Mouse (Mus musculus) forebrain, postnatal 0 days (tissue): Measurements from ENCODE around the gene Chd5. TPM values are rescaled to one million over a fixed set of nuclear protein-coding genes. Genes with fewer than 3 reads are reported as not detected.

Source experiments
- ATAC-seq: fragments of 200-750 bp; cut with Nextera tagmentation; 2 replicates; pipeline ENCODE4 v1.8.0; 2017; ENCODE audit warnings: mild to moderate bottlenecking, moderate library complexity
- DNase-seq: peaks from one replicate; pipeline ENCODE4 v3.0.0-alpha.2; 2015
- H3K27ac ChIP-seq: fragments of 300-500 bp; sonication (generic); 2 replicates; pipeline ENCODE4 v1.5.1; 2014; ENCODE audit warnings: low read depth, mild to moderate bottlenecking, antibody characterized with exemption, low read length, moderate library complexity, mixed read lengths
- H3K27me3 ChIP-seq: fragments of 300-500 bp; sonication (generic); 2 replicates; pipeline ENCODE4 v1.6.1; 2014; ENCODE audit warnings: mild to moderate bottlenecking, low read length, mixed read lengths; ENCODE audit not compliant: insufficient read depth
- H3K36me3 ChIP-seq: fragments of 300-500 bp; sonication (generic); 2 replicates; pipeline ENCODE4 v1.6.1; 2014; ENCODE audit warnings: mild to moderate bottlenecking, moderate library complexity; ENCODE audit not compliant: insufficient read depth
- H3K4me1 ChIP-seq: fragments of 300-500 bp; sonication (generic); 2 replicates; pipeline ENCODE4 v1.6.1; 2014; ENCODE audit warnings: antibody characterized with exemption; ENCODE audit not compliant: insufficient read depth
- H3K4me2 ChIP-seq: fragments of 300-500 bp; sonication (generic); 2 replicates; pipeline ENCODE4 v1.6.1; 2014; ENCODE audit warnings: low read depth, mild to moderate bottlenecking, moderate library complexity
- H3K4me3 ChIP-seq: fragments of 300-500 bp; sonication (generic); 2 replicates; pipeline ENCODE4 v1.5.1; 2014; ENCODE audit warnings: low read depth, low read length, mixed read lengths
- H3K9ac ChIP-seq: fragments of 300-500 bp; sonication (generic); 2 replicates; pipeline ENCODE4 v1.6.1; 2014; ENCODE audit warnings: mild to moderate bottlenecking
- H3K9me3 ChIP-seq: fragments of 300-500 bp; sonication (generic); 2 replicates; pipeline ENCODE4 v1.6.1; 2016; ENCODE audit warnings: low read length
- CTCF ChIP-seq: sonication (generic); IDR thresholded peaks from 2 replicates; pipeline ENCODE4 v1.5.1; 2016; ENCODE audit warnings: antibody characterized with exemption, control low read depth, low read depth
- WGBS: fragments of 180-500 bp; shearing (Covaris S2); extraction: QIAGEN DNeasy Blood & Tissue Kit; methylation state at CpG from one replicate; pipeline ENCODE4 v1.1.7; 2014; 5-methylcytosine and 5-hydroxymethylcytosine counted together
- polyA plus RNA-seq: library from polyadenylated mRNA; unstranded; fragments of >200 nt; fragmentation: Nextera tagmentation; extraction: Ambion mirVana; gene quantifications from 2 replicates; pipeline ENCODE4 v1.2.1, GENCODE M21; 2015
- total RNA-seq: library from RNA; depleted of rRNA; stranded (reverse); fragments of >200 nt; gene quantifications from 2 replicates; pipeline ENCODE4 v1.2.3, GENCODE M21; 2014

Gene Chd5
- total and polyA plus RNA-seq, 2 experiments from 2014 or later = 57.8 to 76.0 TPM

DNA sequence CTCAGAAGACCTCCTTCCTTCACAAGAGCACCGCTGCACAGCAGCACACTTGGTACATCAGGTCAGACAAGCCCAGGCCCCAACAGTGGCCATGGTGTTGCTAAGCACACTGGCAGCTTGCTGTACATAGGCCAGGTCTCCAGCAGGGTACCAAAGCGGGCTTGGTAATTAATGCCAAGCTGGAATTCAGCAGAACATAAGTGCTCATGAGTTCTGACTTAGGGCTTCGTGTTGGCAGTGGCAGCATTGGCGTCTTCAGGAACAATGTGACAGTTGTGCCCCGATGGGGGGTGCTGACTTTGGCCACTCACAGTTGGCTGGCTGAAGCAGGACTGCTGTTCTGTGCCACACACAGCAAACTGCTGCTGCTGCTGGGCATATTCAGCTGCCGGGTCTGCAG lies 33.8 kb upstream of the Chd5 start:
- TF ChIP-seq CTCF = no peak
- ATAC-seq = no peak; the same call in 1 of the 2 replicates
- peaks cover 54% of the 10 kb centered on the region for H3K36me3 ChIP-seq

GRCm38 (mm10) chr4:152305991-152306390 lies 32.5 kb upstream of the Chd5 start:
- Histone ChIP-seq H3K27me3 (peaks cover 2% of the 10 kb centered on the region; the same call in 1 of the 2 replicates), H3K36me3 (peaks cover 42% of the 10 kb centered on the region), H3K4me3 (no peak overlapping the region), H3K27ac (no peak overlapping the region), H3K4me2 (no peak overlapping the region), H3K4me1 (no peaks in the 10 kb centered on the region), H3K9ac (no peak overlapping the region), H3K9me3 (no peaks in the 10 kb centered on the region)
- DNase-seq = no peak
- TF ChIP-seq CTCF = no peak
- WGBS = 77% methylated on average over 6 of the region's 6 CpGs
- ATAC-seq = no peak

More for the DNA sequence above, 33.8 kb upstream of the Chd5 start:
- H3K27ac ChIP-seq = no peak overlapping the region
- H3K4me3 ChIP-seq = no peak overlapping the region
- H3K9me3 ChIP-seq = no peaks in the 10 kb centered on the region
- no peaks in the 10 kb centered on the region for H3K27me3 ChIP-seq
- DNase-seq = no peak
- WGBS = 82% methylated on average over 6 of the region's 6 CpGs
- no peaks in the 10 kb centered on the region for H3K4me1 ChIP-seq
- H3K4me2 ChIP-seq = no peak overlapping the region
- H3K9ac ChIP-seq = no peak overlapping the region

GRCm38 (mm10) chr4:152307542-152307941 lies 30.9 kb upstream of the Chd5 start:
- Histone ChIP-seq H3K27ac (no peak overlapping the region), H3K4me2 (no peak overlapping the region)
- 88% methylated on average over 9 of the region's 9 CpGs for WGBS

GRCm38 (mm10) chr4:152312186-152312585 lies 26.3 kb upstream of the Chd5 start:
- 6% methylated on average over 14 of the region's 14 CpGs for WGBS
- Histone ChIP-seq H3K36me3 (0 out of 2 replicates have a peak, but pooled peaks cover 4% of the 10 kb centered on the region), H3K4me3 (peak overlapping the region; percentile 43; the same call in 1 of the 2 replicates), H3K27me3 (peaks cover 55% of the 10 kb centered on the region), H3K9ac (peak overlapping the region; percentile 44; the same call in 1 of the 2 replicates), H3K4me2 (peak overlapping the region; percentile 75), H3K27ac (no peak overlapping the region), H3K4me1 (0 out of 2 replicates have a peak, but pooled peaks cover 7% of the 10 kb centered on the region), H3K9me3 (no peaks in the 10 kb centered on the region)
- TF ChIP-seq CTCF = no peak
- no peak for ATAC-seq
- DNase-seq = no peak

More at GRCm38 (mm10) chr4:152307542-152307941, 30.9 kb upstream of the Chd5 start:
- DNase-seq (no peak), ATAC-seq (no peak)
- Histone ChIP-seq H3K4me3 (no peak overlapping the region), H3K9me3 (no peaks in the 10 kb centered on the region), H3K4me1 (no peaks in the 10 kb centered on the region), H3K36me3 (peaks cover 28% of the 10 kb centered on the region), H3K27me3 (peaks cover 18% of the 10 kb centered on the region), H3K9ac (no peak overlapping the region)
- no peak for TF ChIP-seq CTCF

GRCm38 (mm10) chr4:152313211-152313632 lies 25.2 kb upstream of the Chd5 start:
- Histone ChIP-seq H3K4me1 (0 out of 2 replicates have a peak, but pooled peaks cover 7% of the 10 kb centered on the region), H3K4me2 (peak overlapping the region; percentile 75), H3K9ac (peak overlapping the region; percentile 44), H3K27me3 (peaks cover 65% of the 10 kb centered on the region), H3K27ac (no peak overlapping the region), H3K9me3 (no peaks in the 10 kb centered on the region), H3K36me3 (0 out of 2 replicates have a peak, but pooled peaks cover 4% of the 10 kb centered on the region), H3K4me3 (peak overlapping the region; percentile 43)
- under 1% methylated on average over 29 of the region's 29 CpGs for WGBS
- TF ChIP-seq CTCF = no peak
- DNase-seq (peak; percentile 59), ATAC-seq (peak; percentile 62)

GRCm38 (mm10) chr4:152313934-152314333 lies 24.5 kb upstream of the Chd5 start:
- TF ChIP-seq CTCF = peak; percentile 65
- peak; percentile 66 for DNase-seq
- ATAC-seq = peak; percentile 73
- H3K36me3 ChIP-seq = 0 out of 2 replicates have a peak, but pooled peaks cover 1% of the 10 kb centered on the region
- peak overlapping the region; percentile 43 for H3K4me3 ChIP-seq
- peak overlapping the region; percentile 44; the same call in 1 of the 2 replicates for H3K9ac ChIP-seq
- H3K9me3 ChIP-seq = no peaks in the 10 kb centered on the region
- H3K4me1 ChIP-seq = 0 out of 2 replicates have a peak, but pooled peaks cover 7% of the 10 kb centered on the region
- no peak overlapping the region for H3K27ac ChIP-seq
- peaks cover 66% of the 10 kb centered on the region for H3K27me3 ChIP-seq
- peak overlapping the region; percentile 75 for H3K4me2 ChIP-seq

DNA sequence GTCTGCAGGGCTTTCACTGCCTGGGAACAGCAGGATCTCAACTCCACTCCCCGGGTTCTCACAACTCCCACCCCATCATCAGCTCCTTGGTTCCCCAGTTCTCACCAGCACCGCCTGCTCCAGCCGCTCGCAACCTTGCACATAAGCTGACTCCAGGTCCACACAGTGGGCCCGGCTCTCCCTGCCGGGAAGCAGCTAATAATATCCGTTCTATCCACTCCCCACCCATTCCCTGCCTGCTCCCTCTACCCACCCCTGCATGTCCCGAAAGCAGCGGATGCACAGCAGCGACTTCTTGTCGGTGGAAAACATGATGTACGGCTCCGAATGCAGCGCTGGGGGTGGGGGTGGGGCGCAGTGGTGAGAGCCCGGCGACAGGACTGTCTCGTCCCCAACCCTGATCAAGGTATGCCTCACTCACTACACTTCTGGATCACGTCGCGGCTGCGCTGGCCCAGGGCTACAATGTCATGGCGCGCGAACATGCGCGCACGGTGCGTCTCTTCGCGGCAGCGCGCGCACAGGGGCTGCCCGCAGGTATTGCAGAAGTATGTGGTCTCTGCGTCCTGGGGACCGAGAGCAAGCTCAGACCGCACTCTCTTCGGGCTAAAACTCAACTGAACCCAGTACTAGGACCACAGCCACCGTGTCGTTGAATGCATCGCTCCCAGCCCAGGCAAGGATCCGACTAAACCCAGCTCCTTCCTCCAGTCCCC lies 22.8 kb upstream of the Chd5 start:
- H3K27me3 ChIP-seq = peaks cover 66% of the 10 kb centered on the region
- H3K4me1 ChIP-seq = 0 out of 2 replicates have a peak, but pooled peaks cover 7% of the 10 kb centered on the region
- H3K9me3 ChIP-seq = no peaks in the 10 kb centered on the region
- H3K36me3 ChIP-seq = no peaks in the 10 kb centered on the region
- H3K4me2 ChIP-seq = peak overlapping the region; percentile 58
- no peak for DNase-seq
- H3K4me3 ChIP-seq = peak overlapping the region; percentile 38
- ATAC-seq = 0 out of 2 replicates have a peak, but pooled peaks have one; percentile 10
- H3K9ac ChIP-seq = no peak overlapping the region
- no peak for TF ChIP-seq CTCF
- no peak overlapping the region for H3K27ac ChIP-seq
- WGBS = 1% methylated on average over 43 of the region's 43 CpGs
